Mouse (Mus musculus): ENCODE data around the gene Baiap2. TPM values are rescaled to one million over a fixed set of nuclear protein-coding genes. Genes with fewer than 3 reads are reported as not detected.

Baiap2 gene
- total RNA-seq (2023), result 24.9 TPM

DNA sequence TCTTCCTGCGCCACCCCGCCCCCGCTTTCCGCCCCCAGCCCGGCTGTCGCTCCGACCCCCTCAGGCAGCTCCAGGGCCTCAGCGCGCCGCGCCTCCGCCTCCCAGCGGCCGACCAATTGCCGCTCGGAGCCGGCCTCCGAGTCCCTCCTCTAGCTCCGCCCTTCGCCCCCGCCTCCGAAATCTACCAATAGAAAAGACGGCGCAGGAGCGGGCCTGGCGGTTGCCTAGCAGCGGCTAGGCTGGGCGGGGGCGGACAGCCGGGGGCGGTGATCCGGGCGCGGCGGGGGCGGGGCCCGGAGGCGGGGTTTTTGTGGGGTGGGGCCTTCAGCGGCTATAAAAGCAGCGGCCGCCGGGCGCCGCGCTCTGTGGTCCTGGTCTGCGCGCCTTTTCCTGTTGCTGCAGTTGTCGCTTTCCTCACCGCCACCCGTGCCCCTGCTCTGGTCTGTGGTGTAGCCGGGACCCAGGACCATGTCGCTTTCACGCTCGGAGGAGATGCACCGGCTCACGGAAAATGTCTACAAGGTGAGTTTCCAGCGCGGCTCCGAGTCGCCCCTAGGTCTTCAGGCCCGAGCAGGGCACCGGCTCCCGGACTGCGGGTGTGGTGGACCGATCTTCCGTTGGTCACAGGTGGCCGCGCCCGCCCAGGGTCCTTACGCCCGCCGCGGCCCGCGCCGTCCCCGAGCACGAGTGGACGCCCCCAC is at the start of gene Baiap2:
Gene Baiap2 (plus strand): TSS at position 37 of the 701 bp plus-strand sequence.

DNA sequence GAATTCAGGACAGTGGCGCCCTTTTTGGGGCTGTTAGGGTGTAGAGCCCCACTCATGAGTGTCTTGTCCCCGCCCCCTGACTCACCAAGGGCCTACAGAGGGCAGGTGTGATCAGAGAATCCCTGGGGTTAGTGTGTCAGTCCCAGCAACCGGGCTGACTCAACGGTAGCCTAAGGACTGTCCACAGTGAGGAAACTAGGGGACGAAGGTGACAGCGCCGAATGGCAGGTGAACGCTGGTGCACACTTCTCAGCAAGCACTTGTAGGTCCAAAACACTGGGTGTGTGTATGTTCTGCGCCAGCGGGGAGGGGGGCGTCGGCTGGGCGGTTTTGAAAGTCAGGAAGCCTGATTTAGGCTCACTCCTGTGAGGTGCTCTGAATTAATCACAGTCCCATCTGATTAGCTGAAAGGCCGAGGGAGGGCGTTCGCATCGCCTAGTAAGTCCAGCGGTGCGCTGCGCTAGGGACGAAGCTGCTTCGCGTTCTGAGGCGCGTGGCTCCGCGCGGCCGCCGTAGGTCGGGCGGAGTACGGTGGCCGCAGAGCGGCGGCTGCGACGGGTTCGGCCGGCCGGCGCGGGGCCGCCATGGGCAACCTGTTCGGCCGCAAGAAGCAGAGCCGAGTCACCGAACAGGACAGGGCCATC is 29.1 kb upstream of the Baiap2 start, which contains the start of gene Chmp6:
Gene Chmp6 (plus strand): TSS at position 151 of the 644 bp plus-strand sequence.

DNA sequence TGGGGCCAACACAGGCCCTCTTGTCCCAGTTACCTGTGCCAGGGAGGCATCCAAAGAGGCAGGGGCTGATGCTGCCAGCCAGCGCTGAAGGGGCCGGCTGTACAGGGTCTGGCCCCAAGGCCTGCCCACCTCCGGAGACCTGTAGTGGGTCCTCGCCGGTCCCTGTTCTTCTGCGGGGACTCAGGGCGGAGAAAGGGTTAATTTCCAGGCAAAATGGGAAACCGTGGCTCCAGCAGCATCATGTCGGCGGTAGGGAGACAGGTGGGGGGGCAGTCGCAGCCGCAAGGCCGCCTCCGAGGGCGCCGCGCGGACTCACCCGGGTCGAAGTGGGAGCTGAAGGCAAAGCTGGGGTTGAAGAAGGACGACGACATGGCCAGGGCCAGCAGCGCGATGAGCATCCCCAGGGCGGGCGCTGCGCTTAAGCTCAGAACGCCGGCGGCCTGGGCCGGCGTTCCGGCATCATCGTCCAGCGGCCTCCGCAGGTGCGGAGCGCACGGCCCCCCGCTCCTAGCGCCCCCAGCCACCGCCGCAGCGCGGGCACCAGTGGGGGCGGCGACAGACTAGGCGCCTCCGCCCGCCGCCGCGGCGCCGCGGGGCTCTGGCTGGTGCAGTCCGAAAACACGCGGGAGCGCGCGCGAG is 104.1 kb downstream of the Baiap2 start, which contains the start of gene Aatk:
Gene Aatk (minus strand): TSS at position 615 of the 639 bp plus-strand sequence.

Other genes with a start within 250 kb of the Baiap2 start
- gene Chmp6, start 29.3 kb upstream of the Baiap2 start, total RNA-seq (2023), result 32.2 TPM
- 0.47 TPM for gene Aatk, start 104.4 kb downstream of the Baiap2 start, total RNA-seq (2023)
- gene Cep131, start 144.1 kb downstream of the Baiap2 start, total RNA-seq (2023), result 7.5 TPM
- gene Tepsin, start 156.0 kb downstream of the Baiap2 start, total RNA-seq (2023), result 21.1 TPM
- 54.0 TPM for gene Ndufaf8, start 156.2 kb downstream of the Baiap2 start, total RNA-seq (2023)
- gene Slc38a10, start 208.6 kb downstream of the Baiap2 start, total RNA-seq (2023), result 99.9 TPM

Data from CD4-positive naive resting alpha-beta T cell, adult 57 days (primary cell).